Mouse (Mus musculus): ENCODE measurements around the gene Spg20.

DNA sequence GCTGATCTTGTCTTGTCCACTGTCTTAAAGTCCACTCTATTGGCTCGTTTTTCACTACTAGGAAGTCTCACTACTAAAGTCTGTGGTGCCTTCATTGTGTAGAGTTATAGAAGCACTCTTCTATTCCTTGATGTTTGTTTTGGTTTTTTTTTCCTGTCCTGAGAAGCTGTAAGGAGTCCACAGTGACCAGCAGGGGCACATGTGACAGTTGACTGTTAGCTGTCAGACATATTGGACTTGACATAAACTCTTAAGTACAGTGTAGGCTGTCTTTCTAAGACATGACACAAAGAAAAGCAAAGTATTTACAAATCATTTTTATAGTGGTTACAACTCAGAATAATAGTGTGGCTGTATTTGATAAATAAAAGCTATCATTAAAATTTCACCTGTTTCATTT is 3.2 kb downstream of the Spg20 start:
- TF ChIP-seq TAL1 (IDR thresholded peaks at IDR 0.05; ENCODE audit: low read length) (no peak), GATA1 (IDR thresholded peaks at IDR 0.05; ENCODE audit: low read length) (no peak)

Data from erythroblast, embryonic 14.5 days (primary cell).